Mouse (Mus musculus): ENCODE measurements around the gene Tlr4.

Gene Tlr4

DNA sequence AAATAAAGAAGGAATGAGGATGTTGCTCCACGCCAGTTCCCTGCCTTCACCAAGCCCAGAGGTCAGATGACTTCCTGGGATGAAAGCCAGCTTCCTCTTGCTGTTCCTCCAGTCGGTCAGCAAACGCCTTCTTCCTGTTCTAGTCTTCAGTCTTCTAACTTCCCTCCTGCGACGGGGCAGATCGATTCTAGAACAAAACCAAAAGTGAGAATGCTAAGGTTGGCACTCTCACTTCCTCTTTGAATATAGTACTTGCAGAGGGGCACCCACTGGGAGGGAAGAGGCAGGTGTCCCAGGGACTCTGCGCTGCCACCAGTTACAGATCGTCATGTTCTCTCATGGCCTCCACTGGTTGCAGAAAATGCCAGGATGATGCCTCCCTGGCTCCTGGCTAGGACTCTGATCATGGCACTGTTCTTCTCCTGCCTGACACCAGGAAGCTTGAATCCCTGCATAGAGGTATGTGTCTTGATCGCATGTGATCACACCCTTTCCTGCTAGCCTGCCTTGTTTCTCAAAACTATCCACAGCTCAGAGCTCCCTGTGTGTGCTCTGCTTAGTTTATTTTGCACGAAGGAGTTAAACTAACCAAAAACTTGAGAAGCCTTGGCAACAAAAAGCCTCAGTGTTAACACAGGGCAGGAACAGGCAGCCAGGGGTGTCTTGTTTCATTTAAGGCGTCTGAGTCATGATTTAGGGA, at the start of gene Tlr4:
TSS of gene Tlr4 (plus strand) at position 122 of the 700 bp plus-strand sequence.
- DNase-seq (ENCODE audit: low spot score): no peak

GRCm38 (mm10) chr4:66794283-66794682, 33.1 kb upstream of the Tlr4 start:
- DNase-seq (ENCODE audit: low spot score): no peak

DNA sequence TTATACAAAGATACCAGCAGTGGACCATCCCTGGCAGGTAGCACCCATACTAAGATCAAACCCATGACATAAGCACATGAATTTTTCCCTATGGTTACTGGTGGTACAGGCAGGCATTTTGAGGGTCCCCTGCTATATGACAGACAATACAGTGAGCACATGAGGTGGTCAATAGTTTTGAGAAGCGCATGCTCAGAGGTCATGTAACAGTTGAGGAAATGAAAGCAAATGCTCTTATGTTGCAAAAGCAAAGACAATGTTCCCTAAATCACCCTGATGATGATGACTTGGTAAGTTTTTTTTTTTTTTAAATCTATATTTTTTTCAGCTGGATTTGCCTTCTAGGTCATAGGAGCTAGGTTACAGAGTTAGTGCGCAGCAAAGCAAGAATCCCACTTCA, 30.7 kb upstream of the Tlr4 start:
- DNase-seq (ENCODE audit: low spot score): no peak

DNA sequence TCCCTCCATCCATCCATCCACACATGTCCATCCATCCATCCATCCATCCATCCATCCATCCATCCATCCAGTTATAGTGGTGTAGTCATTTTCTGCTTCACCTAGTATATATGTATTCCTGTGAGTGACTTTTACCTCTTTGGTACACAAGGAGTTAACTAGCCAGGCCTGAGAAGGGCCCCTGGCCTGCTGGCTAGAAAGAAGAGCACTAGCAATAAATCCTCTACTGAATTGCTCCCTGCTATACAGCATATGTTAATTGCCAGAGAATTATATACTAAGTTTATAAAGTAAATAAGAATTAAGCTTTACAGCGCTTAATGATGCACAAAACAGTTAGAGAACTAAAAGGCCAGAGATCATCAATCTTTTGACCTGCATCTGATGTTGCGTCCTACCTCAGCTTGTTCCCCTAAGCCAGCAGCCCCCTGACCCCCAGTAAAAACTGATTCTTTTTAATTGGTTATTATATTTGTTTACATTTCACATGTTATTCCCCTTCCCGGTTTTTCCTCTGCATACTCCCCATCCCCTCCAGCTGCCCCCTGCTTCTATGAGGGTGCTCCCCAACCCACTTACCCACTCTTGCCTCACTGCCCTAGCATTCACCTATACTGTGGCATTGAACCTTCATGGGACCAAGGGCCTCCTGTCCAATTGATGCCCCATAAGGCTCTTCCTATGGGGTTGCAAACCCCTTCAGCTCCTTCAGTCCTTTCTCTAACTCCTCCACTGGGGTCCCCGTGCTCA, 22.7 kb upstream of the Tlr4 start:
- DNase-seq (ENCODE audit: low spot score): no peak

DNA sequence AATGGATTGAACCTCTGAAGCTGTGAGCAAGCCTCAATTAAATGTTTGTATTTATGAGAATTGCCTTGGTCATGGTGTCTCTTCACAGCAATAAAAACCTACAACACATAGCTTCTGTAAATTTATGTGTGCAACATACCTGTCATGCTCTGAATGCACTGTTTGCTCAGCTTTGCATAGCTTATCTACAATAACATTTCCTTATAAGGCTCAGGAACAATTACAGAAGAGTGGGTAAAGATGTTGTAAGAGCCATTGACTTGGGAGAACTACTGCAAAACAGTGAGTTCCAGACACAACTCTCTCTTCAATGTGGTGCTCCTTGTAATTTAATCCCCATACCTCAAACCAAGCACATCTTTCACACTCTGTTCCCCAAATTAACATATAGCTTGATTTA, 21.6 kb upstream of the Tlr4 start:
- DNase-seq (ENCODE audit: low spot score): no peak

GRCm38 (mm10) chr4:66816364-66817026, 10.9 kb upstream of the Tlr4 start:
- no peak for DNase-seq (ENCODE audit: low spot score)

DNA sequence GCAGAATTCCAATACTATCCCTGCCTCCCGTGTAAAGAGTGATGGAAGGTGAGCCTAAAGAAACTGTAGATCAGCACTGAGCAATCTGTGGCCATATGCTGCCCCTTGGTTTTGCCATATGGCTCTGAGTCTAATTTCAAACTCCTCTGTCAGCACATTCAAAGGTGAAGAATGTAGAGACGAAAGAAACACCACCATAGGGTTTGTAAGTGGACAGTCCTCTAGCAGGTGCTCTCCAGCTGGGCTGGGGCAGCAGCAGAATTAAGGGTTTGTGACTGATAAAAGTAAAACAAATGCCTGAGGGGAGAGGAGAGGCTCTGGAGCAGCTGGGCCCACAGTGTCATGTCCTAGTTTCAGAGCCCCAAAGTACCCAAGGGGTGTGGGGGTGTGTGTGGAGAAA, 6.2 kb upstream of the Tlr4 start:
- DNase-seq (ENCODE audit: low spot score): no peak

GRCm38 (mm10) chr4:66821764-66822163, 5.6 kb upstream of the Tlr4 start:
- no peak for DNase-seq (ENCODE audit: low spot score)

- DNase-seq (ENCODE audit: low spot score): no peak
Measured at GRCm38 (mm10) chr4:66828163-66828668, 832 bp downstream of the Tlr4 start.

DNA sequence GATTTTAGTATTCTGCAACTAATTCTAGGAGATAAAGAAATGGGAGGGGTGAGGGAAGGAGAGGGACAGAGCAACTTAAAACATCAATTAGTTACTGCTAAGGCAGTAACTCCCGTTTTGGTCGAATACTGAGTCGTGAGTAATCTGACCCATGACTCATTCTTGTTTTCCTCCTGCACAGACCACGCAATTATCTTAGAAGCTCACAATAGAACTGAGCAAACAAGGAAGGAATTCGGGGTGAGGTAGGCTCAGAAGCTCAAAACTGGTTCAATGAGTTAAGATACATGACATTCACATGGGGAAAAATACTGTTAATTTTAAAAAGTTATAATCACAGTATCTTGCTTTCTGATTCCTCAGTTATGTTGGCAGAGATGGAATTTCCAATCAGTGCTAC, 1.3 kb downstream of the Tlr4 start:
- no peak for DNase-seq (ENCODE audit: low spot score)

DNA sequence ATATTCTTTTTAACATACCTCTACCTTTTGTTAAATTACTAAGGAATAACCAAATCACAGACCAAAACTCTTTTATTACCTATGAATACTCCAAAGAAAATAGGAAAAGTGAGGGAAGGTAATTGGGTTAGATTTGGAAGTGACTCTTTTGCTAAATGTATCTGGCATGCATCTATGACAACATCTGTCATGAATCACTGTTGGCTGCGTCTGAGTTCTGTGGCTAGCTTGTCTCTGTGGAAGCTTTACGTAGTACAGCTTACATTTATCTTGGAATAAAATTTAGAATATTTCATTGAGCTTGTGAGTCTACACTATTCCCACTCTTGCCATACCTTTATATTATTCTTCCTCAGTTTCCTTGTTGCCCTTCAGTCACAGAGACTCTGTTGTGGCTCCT, 10.7 kb downstream of the Tlr4 start:
- DNase-seq (ENCODE audit: low spot score): no peak

DNA sequence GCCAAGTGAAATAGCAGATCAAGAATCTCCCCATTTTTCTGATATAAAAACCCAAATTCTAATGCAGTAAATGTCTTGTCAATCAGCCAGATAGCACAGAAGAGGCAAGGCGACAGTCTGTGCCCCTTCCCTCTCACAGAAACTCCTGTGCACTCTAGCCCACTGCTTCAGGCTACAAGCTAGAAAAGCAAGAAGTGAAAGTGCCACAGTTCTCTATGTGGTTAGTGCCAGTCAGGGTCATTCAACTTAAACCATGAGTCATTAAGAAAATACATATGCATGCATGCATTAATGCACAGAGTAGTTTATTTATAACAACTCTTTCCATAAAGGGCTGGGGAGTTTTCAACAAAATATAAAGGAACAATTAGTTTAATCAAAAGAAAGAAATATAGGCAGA, 15.9 kb downstream of the Tlr4 start:
- no peak for DNase-seq (ENCODE audit: low spot score)

GRCm38 (mm10) chr4:66852011-66852410, 24.6 kb downstream of the Tlr4 start:
- DNase-seq (ENCODE audit: low spot score): no peak

DNA sequence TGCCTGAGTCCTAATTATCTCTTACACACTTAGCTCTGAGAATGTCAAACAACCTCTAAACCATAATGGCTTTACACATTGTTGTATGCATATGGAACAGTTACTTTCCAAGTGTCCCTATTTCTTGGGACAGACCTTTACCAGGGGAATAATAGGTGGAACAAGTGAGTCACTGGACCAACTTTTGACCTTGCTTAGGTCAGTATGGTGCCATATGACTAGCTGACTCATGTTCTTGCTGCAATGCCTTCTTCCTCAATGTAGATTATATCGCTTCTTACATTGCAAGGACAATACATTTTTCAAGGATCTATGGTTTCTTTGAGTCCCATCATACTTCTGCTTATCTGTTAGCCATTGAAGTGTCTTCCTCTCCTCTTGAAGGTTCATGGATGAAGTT, 29.6 kb downstream of the Tlr4 start:
- no peak for DNase-seq (ENCODE audit: low spot score)

- no peak for DNase-seq (ENCODE audit: low spot score)
Measured at GRCm38 (mm10) chr4:66869919-66870318, 42.5 kb downstream of the Tlr4 start.

DNA sequence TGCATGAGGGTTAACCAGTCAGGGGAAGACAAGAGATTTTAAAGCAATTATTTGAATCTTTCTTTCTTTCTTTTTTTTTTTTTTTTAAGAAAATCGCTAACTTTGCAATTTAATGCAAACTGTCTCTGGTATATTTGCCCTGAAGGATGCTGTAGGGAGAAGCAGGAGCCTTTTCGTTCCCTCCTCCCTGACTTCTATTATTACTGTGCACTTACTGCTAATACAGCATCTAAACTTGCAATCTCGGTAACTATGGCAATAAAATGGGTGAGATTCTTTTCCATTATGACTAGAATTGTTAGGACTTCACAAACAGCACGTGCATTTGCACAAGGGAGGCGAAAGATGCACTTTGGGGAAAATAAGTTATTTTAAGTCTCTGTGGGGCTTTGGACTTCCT, 44.6 kb downstream of the Tlr4 start:
- DNase-seq (ENCODE audit: low spot score): no peak

- no peak for DNase-seq (ENCODE audit: low spot score)
Measured at GRCm38 (mm10) chr4:66873342-66873741, 46.0 kb downstream of the Tlr4 start.

- no peak for DNase-seq (ENCODE audit: low spot score)
Measured at GRCm38 (mm10) chr4:66875751-66876150, 48.4 kb downstream of the Tlr4 start.

- DNase-seq (ENCODE audit: low spot score): no peak
Measured at GRCm38 (mm10) chr4:66877609-66878008, 50.2 kb downstream of the Tlr4 start.

DNA sequence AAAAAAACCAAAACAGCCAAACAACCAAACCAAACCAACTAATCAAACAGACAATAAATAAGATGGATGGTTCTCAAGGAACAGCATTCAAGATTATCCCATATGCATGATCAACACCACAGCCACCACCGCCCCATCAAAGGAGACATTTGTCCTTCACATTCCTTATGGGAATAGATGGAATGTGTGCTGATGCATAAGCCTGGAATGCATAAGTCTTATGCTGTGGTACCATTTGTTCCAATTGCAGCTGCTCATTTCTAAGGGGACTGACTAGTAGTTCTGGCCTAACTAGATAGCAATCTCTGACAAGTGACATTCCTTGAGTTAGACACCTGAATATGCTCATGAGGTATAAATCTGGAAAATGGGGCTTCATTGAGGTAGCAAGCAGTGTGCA, 54.1 kb downstream of the Tlr4 start:
- DNase-seq (ENCODE audit: low spot score): no peak

- no peak for DNase-seq (ENCODE audit: low spot score)
Measured at GRCm38 (mm10) chr4:66883264-66883663, 55.9 kb downstream of the Tlr4 start.

DNA sequence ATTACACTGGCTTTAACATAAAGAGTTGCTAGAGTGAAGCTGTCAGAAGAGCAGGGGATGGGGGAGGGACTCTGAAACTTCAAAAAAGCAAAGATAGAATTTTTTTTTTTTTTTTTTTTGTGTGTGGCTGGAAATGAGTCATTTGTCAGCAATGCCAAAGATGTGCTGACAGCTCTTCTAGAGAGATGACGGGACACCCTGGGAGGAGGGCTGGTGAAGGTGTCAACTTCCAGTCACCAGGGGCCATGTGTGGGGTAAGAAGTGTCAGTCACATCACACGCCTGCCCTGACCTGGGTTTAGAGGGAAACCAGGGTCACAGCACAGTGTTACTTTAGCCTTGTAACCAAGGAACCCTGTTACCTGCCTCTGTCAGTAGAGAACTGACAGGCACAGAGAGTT, 67.2 kb downstream of the Tlr4 start:
- no peak for DNase-seq (ENCODE audit: low spot score)

DNA sequence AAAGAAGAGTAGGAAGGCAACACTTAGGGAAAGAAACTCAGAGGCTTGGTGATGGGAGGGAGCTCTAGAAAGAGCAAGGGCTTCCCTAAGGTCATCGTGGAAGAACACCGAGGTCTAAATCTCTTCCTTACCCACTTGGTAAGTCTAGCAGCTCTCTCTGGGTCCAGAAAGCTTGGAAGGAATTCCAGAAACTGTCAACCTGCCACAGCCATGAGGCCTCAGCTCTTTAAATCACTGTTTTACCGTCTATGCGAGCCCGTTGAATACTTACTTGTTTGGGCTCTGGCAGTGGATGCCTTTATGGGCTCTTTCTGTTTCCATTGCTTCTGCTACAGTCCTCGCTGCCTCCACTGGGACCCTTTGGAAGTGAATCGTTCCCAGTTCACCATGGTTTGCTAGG, 67.6 kb downstream of the Tlr4 start:
- DNase-seq (ENCODE audit: low spot score): no peak
